In genomic region chr12:55398240-55399127, GRCm38 (mm10) we compare ENCODE assay signal across 7 mouse cellular contexts. TPM values are rescaled to one million over a fixed set of nuclear protein-coding genes. Genes with fewer than 3 reads are reported as not detected.
A peak's percentile ranks its signal among the peaks of the same experiment; 100 is the strongest.
DNase-seq lines count a peak whose midpoint lies in the region; ATAC-seq lines count a peak whose summit lies in the region.

No protein-coding gene starts in this region.

- H3K4me1 ChIP-seq in intestine, embryonic 15.5 days (replicated peaks) = 0 out of 2 replicates have a peak, but pooled peaks cover 2% of the 10 kb centered on the region
- peaks cover 22% of the 10 kb centered on the region for H3K4me1 ChIP-seq in midbrain, embryonic 10.5 days

- H3K4me3 ChIP-seq in intestine, embryonic 15.5 days (replicated peaks) = peak overlapping the region; percentile 74
- H3K4me3 ChIP-seq in midbrain, embryonic 10.5 days = peak overlapping the region; percentile 95

- no peaks in the 10 kb centered on the region for H3K9me3 ChIP-seq in intestine, embryonic 15.5 days
- no peaks in the 10 kb centered on the region for H3K9me3 ChIP-seq in midbrain, embryonic 10.5 days (replicated peaks)

- ATAC-seq in intestine, embryonic 15.5 days = peak; percentile 100

- H3K27me3 ChIP-seq in intestine, embryonic 15.5 days (replicated peaks) = no peaks in the 10 kb centered on the region
- no peaks in the 10 kb centered on the region for H3K27me3 ChIP-seq in midbrain, embryonic 10.5 days (ENCODE audit: low read depth, poor library complexity, severe bottlenecking)

- DNase-seq in adrenal gland, adult 18-20 months (ENCODE audit: low spot score in 2 of 2) = peak; percentile 85 to 86
- peak; percentile 97 for DNase-seq in embryo, embryonic 11 days
- peak; percentile 82 to 90 for DNase-seq in gastrocnemius, postnatal 36 days
- peak; percentile 91 to 93 for DNase-seq in left cerebral cortex, postnatal 25 days (ENCODE audit: low spot score in 2 of 2)
- DNase-seq in midbrain, embryonic 10.5 days (ENCODE audit: low spot score) = peak; percentile 95
- peak; percentile 84 for DNase-seq in right cerebral cortex, postnatal 4 days

- peak overlapping the region; percentile 86 for H3K9ac ChIP-seq in intestine, embryonic 15.5 days

- no peaks in the 10 kb centered on the region for H3K36me3 ChIP-seq in intestine, embryonic 15.5 days
- H3K36me3 ChIP-seq in midbrain, embryonic 10.5 days = peaks cover 22% of the 10 kb centered on the region

- intact Hi-C loops in gastrocnemius, postnatal 36 days (cut with DNase I) = no loop called here
- intact Hi-C loops in left cerebral cortex, postnatal 25 days (cut with DNase I) = loop anchor here (1.0 to 2.0 kb wide), 2 partner anchors 48 to 94 kb away; partner anchors contain the start of gene Nfkbia

- under 1% methylated on average over 51 of the region's 51 CpGs for WGBS in intestine, embryonic 15.5 days
- under 1% methylated on average over 51 of the region's 51 CpGs for WGBS in midbrain, embryonic 10.5 days

- H3K27ac ChIP-seq in intestine, embryonic 15.5 days = peak overlapping the region; percentile 85
- peak overlapping the region; percentile 94 for H3K27ac ChIP-seq in midbrain, embryonic 10.5 days (replicated peaks)

- H3K4me2 ChIP-seq in intestine, embryonic 15.5 days (replicated peaks) = peak overlapping the region; percentile 59

RNA-seq across cellular contexts. Expression of gene Psma6, which starts 14.5 kb away (rescaled TPM):
- 100 to 1,000 TPM; 230 to 239 TPM for total RNA-seq in adrenal gland, adult 18-20 months (2021)
- 100 to 1,000 TPM; 147 to 163 TPM for total RNA-seq in gastrocnemius, postnatal 36 days (2021)
- 413 and 421 TPM in 2 replicates for polyA plus RNA-seq in intestine, embryonic 15.5 days (2015; fragmentation: Nextera tagmentation; extraction: Ambion mirVana)
- total RNA-seq in left cerebral cortex, postnatal 25 days (2021) = 100 to 1,000 TPM; 144 to 145 TPM
- 496 and 514 TPM in 2 replicates for polyA plus RNA-seq in midbrain, embryonic 10.5 days (2016; fragmentation: Nextera tagmentation; extraction: Ambion mirVana)

Comparison
In these comparisons a context has a peak if more than half of its experiments do, and no peak if none do; other contexts are left out.
1. Peak in every context shown above with its lines: DNase-seq, ATAC-seq, H3K4me3 ChIP-seq and H3K27ac ChIP-seq.